Mouse (Mus musculus): ENCODE data around the gene Dlec1.

DNA sequence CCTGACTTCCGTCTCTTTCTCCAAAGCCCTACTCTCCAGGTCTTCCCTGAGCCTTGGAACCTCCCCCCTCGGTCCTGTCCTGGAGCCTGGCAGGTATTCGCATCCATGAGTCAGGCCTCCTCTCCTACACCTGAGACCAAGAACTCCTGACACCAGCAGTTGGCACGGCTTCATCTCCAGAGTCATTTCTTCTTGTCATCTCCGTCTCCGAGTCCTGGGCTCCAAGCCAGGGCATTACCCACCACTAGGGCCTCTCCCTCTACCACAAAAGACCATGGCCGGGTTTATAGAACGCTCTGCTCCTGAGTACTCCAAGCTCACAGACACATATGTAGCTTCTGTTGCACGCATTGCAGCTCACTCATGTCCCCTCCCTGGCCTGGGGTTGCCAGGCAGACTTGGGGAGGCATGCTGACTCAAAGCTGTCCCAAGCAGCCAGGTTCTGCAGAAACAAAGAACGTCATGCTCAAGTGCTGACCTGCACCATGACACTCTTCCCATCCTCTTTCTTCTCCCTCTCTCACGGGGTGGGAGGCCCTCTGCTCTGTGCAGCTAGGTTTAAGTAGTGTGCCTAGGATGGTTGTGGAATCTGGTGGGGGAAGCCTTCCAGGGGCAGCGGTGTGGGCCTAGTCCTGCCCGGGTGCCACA, 7.7 kb upstream of the Dlec1 start:
- TF ChIP-seq CTCF (IDR thresholded peaks at IDR 0.05): no peak
- TF ChIP-seq EP300 (IDR thresholded peaks at IDR 0.05): no peak

Measured in lung, postnatal 0 days (tissue).